Mouse (Mus musculus) heart, adult 10 weeks (tissue): ENCODE data around the gene A030005L19Rik. TPM values are rescaled to one million over a fixed set of nuclear protein-coding genes. Genes with fewer than 3 reads are reported as not detected.

Experiments
- polyA plus RNA-seq: library from polyadenylated mRNA; stranded (reverse); fragments of 350-450 nt; fragmentation: Illumina TruSeq; extraction: RNeasy Lipid Tissue Mini Kit (QIAGEN cat#74804); gene quantifications from one replicate; pipeline ENCODE4 v1.2.3, GENCODE M21; 2014; ENCODE audit warnings: low read depth, low replicate concordance

The A030005L19Rik gene
- not detected for polyA plus RNA-seq

GRCm38 (mm10) chr1:82913025-82913424 is at the start of gene A030005L19Rik:
Gene A030005L19Rik, plus strand, starts transcription at chr1:82913325.

DNA sequence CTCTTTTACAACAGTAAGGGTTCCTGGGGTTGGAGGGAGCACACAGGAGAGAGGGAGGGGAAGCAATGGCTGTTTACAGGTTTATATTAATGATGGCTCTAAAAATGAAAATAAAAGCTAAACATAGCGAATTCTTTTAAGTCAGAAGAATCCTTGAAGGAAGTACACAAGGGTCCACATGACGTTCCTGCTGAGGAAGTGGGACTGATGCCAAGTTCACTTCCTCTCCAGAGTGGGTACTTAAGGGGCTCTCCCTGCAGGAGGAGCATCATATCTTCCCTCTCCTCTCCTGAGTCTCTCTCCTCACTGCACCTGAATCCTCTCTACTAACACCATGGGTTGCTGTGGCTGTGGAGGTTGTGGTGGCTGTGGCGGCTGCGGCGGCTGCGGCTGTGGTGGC is 11.5 kb downstream of the A030005L19Rik start, which contains the start of gene A030014E15Rik:
TSS of gene A030014E15Rik (plus strand) at position 268 of the 400 bp plus-strand sequence.

DNA sequence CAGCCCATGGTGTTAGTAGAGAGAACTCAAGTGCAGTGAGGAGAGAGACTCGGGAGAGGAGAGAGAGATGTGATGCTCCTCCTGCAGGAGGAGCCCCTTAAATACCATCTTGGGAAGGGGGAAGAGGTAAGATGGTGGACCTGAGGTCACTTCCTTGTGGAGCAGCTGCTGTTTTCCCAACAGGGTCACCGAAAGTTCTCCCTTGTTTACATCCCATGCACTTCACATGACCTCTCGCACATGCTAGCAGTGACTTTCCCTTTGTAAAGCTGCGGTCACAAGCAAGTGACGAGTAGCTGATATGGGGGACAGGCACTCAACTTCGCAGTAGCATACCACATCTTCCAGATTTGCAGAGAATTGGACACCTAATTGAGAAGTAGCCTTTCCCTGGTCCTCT is 18.2 kb downstream of the A030005L19Rik start, which contains the start of gene Gm6217:
TSS of gene Gm6217 (minus strand) at position 74 of the 400 bp plus-strand sequence.

DNA sequence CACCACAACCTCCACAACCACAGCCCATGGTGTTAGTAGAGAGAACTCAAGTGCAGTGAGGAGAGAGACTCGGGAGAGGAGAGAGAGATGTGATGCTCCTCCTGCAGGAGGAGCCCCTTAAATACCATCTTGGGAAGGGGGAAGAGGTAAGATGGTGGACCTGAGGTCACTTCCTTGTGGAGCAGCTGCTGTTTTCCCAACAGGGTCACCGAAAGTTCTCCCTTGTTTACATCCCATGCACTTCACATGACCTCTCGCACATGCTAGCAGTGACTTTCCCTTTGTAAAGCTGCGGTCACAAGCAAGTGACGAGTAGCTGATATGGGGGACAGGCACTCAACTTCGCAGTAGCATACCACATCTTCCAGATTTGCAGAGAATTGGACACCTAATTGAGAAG is 30.2 kb downstream of the A030005L19Rik start, which contains the start of gene A030003K21Rik:
TSS of gene A030003K21Rik (minus strand) at position 94 of the 400 bp plus-strand sequence.

GRCm38 (mm10) chr1:82955913-82956312 is 42.8 kb downstream of the A030005L19Rik start, which contains the start of gene Gm7544:
Gene Gm7544, minus strand, starts transcription at chr1:82956013.

GRCm38 (mm10) chr1:82959870-82960385 is 46.8 kb downstream of the A030005L19Rik start, which contains the start of gene Gm47955:
Gene Gm47955, plus strand, starts transcription at chr1:82960286.

Other genes starting within 250 kb of the A030005L19Rik start
- 192 TPM for gene Mff, start 188.4 kb upstream of the A030005L19Rik start, polyA plus RNA-seq
- gene Tm4sf20, start 144.9 kb upstream of the A030005L19Rik start, polyA plus RNA-seq, result not detected
- gene Gm47791, start 142.1 kb upstream of the A030005L19Rik start, polyA plus RNA-seq, result not detected
- gene Agfg1, start 73.8 kb upstream of the A030005L19Rik start, polyA plus RNA-seq, result 30.5 TPM
- gene A030014E15Rik, start 11.6 kb downstream of the A030005L19Rik start, polyA plus RNA-seq, result not detected
- gene Gm6217, start 18.1 kb downstream of the A030005L19Rik start, polyA plus RNA-seq, result not detected
- gene A030003K21Rik, start 30.1 kb downstream of the A030005L19Rik start, polyA plus RNA-seq, result not detected
- not detected for gene Gm7544, start 42.7 kb downstream of the A030005L19Rik start, polyA plus RNA-seq
- not detected for gene Gm47955, start 47.0 kb downstream of the A030005L19Rik start, polyA plus RNA-seq
- gene Gm47959, start 87.2 kb downstream of the A030005L19Rik start, polyA plus RNA-seq, result not detected
- 0.55 TPM for gene Slc19a3, start 125.1 kb downstream of the A030005L19Rik start, polyA plus RNA-seq
- not detected for gene Krtap28-10, start 129.2 kb downstream of the A030005L19Rik start, polyA plus RNA-seq
- not detected for gene Gm47969, start 131.6 kb downstream of the A030005L19Rik start, polyA plus RNA-seq
- not detected for gene A030005K14Rik, start 146.1 kb downstream of the A030005L19Rik start, polyA plus RNA-seq
- not detected for gene Krtap28-13, start 147.6 kb downstream of the A030005L19Rik start, polyA plus RNA-seq
- not detected for gene Ccl20, start 203.4 kb downstream of the A030005L19Rik start, polyA plus RNA-seq
- gene Daw1, start 246.4 kb downstream of the A030005L19Rik start, polyA plus RNA-seq, result not detected